Mouse (Mus musculus): ENCODE results near the gene Tmx1.

Gene Tmx1

GRCm38 (mm10) chr12:70452726-70453645 lies at the start of gene Tmx1:
Tmx1 (plus strand) TSS chr12:70453095.
- peak; percentile 69 for DNase-seq (ENCODE audit: low read depth, low spot score)

GRCm38 (mm10) chr12:70404327-70404726 lies 48.6 kb upstream of the Tmx1 start:
- DNase-seq (ENCODE audit: low read depth, low spot score), result no peak

GRCm38 (mm10) chr12:70408396-70408795 lies 44.5 kb upstream of the Tmx1 start:
- DNase-seq (ENCODE audit: low read depth, low spot score), result no peak

GRCm38 (mm10) chr12:70409600-70409999 lies 43.3 kb upstream of the Tmx1 start:
- no peak for DNase-seq (ENCODE audit: low read depth, low spot score)

GRCm38 (mm10) chr12:70420216-70420615 lies 32.7 kb upstream of the Tmx1 start:
- DNase-seq (ENCODE audit: low read depth, low spot score), result no peak

GRCm38 (mm10) chr12:70421028-70421427 lies 31.9 kb upstream of the Tmx1 start:
- DNase-seq (ENCODE audit: low read depth, low spot score), result no peak

GRCm38 (mm10) chr12:70422322-70423118 lies 30.4 kb upstream of the Tmx1 start:
- no peak for DNase-seq (ENCODE audit: low read depth, low spot score)

GRCm38 (mm10) chr12:70427885-70428284 lies 25.0 kb upstream of the Tmx1 start:
- DNase-seq (ENCODE audit: low read depth, low spot score), result no peak

- no peak for DNase-seq (ENCODE audit: low read depth, low spot score)
Observed at GRCm38 (mm10) chr12:70429637-70430036, 23.3 kb upstream of the Tmx1 start.

- DNase-seq (ENCODE audit: low read depth, low spot score), result no peak
Observed at GRCm38 (mm10) chr12:70430307-70430950, 22.5 kb upstream of the Tmx1 start.

- DNase-seq (ENCODE audit: low read depth, low spot score), result no peak
Observed at GRCm38 (mm10) chr12:70431428-70431827, 21.5 kb upstream of the Tmx1 start.

- DNase-seq (ENCODE audit: low read depth, low spot score), result no peak
Observed at GRCm38 (mm10) chr12:70449961-70450360, 2.9 kb upstream of the Tmx1 start.

- DNase-seq (ENCODE audit: low read depth, low spot score), result no peak
Observed at GRCm38 (mm10) chr12:70451533-70451932, 1.4 kb upstream of the Tmx1 start.

- DNase-seq (ENCODE audit: low read depth, low spot score), result no peak
Observed at GRCm38 (mm10) chr12:70452143-70452542, 752 bp upstream of the Tmx1 start.

GRCm38 (mm10) chr12:70455226-70455625 lies 2.3 kb downstream of the Tmx1 start:
- no peak for DNase-seq (ENCODE audit: low read depth, low spot score)

GRCm38 (mm10) chr12:70459546-70459945 lies 6.7 kb downstream of the Tmx1 start:
- no peak for DNase-seq (ENCODE audit: low read depth, low spot score)

GRCm38 (mm10) chr12:70464016-70464415 lies 11.1 kb downstream of the Tmx1 start:
- no peak for DNase-seq (ENCODE audit: low read depth, low spot score)

GRCm38 (mm10) chr12:70475336-70475735 lies 22.4 kb downstream of the Tmx1 start:
- no peak for DNase-seq (ENCODE audit: low read depth, low spot score)

- DNase-seq (ENCODE audit: low read depth, low spot score), result no peak
Observed at GRCm38 (mm10) chr12:70476884-70477576, 24.1 kb downstream of the Tmx1 start.

GRCm38 (mm10) chr12:70477593-70478287 lies 24.8 kb downstream of the Tmx1 start:
- peak; percentile 20 for DNase-seq (ENCODE audit: low read depth, low spot score)

GRCm38 (mm10) chr12:70485956-70486355 lies 33.1 kb downstream of the Tmx1 start:
- no peak for DNase-seq (ENCODE audit: low read depth, low spot score)
